Mouse (Mus musculus) mouse trophoblast stem cell (cell line): Measurements from ENCODE around the gene Naxd.
"Not testable (repeated sequence)": the region's sequence is repeated elsewhere in the genome, so short reads cannot be mapped to it uniquely, and the experiment has no call there.

ENCODE experiments used
- in situ Hi-C, 2 experiments: fragments of 300-500 bp; cut with MseI, MboI; formaldehyde crosslinking; loops; 2 replicates in 1 of 2; 3 replicates in 1 of 2; pipeline ENCODE4 v1.15.1; 2025

Gene Naxd

GRCm38 (mm10) chr8:11512711-11513110, 15.4 kb downstream of the Naxd start:
- in situ Hi-C loops, result no loop called here

- in situ Hi-C loops, result no loop called here
These were observed 15.9 kb downstream of the Naxd start for GRCm38 (mm10) chr8:11513247-11513646.

- in situ Hi-C loops, result no loop called here
These were observed 19.0 kb downstream of the Naxd start for GRCm38 (mm10) chr8:11516292-11516691.

DNA sequence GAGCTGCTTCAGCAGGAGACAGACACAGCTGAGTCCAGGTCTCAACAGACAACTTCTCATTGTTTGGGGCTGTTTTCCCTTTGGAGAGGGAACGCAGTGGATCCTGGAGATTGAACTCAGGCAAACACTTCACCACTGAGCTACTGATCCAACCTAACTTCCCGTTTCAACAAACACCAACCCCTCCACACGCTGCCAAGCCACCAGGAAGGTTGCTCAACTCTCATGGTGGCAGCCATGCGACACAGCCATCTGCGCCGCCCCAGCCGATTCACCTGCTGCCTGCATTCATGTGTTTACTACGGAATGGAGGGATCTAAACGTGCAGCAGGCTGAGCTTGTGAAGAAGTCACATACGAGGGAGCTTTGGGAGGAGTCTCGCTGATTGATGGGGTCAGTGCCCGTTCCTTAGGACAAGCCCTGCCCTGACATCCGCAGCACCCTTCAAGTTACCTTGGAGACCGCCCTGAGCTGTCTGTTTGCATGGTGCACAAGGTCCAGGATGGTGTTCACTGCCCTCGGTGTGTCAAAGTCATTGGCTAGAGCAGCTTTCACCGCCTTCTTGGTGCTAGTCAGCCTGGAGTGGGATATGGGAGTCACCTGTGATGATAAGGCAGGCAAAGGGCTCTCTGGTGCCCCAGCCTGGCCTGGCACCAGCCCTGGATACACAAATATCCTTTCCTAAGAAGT, 20.2 kb downstream of the Naxd start:
- in situ Hi-C loops, result no loop called here

DNA sequence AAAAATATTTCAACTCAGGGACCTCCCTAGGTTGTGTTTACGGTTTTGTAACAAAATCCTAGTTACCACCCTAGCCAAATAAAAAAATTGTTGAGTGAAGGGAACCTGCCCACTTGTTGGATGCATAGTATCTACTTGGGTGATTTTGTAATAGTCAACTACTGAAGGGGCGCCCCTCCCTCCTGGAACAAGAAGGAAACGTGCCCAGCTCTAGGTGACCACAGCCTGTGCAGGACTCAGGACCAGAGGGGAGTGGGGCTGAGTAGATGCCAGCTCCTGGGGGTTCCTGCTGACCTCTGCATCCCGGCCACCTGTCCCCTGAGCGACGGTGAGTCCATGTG, 20.7 kb downstream of the Naxd start:
- in situ Hi-C loops, result no loop called here

DNA sequence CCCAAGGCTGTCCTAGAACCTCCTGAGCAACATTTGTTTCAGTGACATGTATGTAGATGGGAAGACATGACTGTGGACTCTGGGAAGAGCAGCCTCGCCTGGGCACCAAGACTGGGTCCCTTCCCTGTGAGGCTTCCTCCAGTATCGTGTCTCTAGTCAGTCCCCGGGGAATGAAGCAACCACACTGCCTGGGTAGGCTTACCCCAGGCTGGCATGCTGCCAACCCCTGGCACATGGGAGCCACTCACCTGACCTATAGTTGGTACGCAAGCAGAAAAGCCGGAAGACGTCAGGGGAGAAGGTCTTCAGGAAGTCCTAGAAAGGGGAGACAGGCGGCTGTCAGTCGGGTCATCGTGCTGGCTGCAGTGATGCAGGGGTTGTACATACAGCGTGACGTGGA, 21.4 kb downstream of the Naxd start:
- in situ Hi-C loops, result no loop called here

- in situ Hi-C loops, result no loop called here
These were observed 26.0 kb downstream of the Naxd start for GRCm38 (mm10) chr8:11523331-11523730.

GRCm38 (mm10) chr8:11530155-11530770, 33.0 kb downstream of the Naxd start:
- in situ Hi-C loops, result no loop called here

DNA sequence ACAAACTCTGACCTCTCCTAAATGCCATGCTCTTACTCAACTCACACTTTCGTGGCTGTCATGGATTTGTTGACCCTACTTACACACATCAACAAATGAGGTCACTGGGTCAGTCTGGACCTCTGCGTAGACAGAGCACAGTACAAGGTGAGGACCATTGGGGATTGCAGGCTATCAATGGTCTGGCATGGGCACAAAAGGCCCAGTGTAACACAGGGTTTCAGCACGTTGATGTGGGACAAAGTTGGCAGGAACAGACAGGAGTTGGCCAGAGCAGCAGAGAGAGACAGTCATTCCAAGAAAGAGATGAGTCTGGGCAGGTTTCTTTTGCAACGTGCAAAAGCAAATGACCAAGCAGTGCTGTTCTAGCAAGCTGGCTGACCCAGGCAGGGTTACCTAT, 33.5 kb downstream of the Naxd start:
- in situ Hi-C loops, result no loop called here

- in situ Hi-C loops, result no loop called here
These were observed 37.2 kb downstream of the Naxd start for GRCm38 (mm10) chr8:11534494-11534893.

GRCm38 (mm10) chr8:11539049-11539448, 41.7 kb downstream of the Naxd start:
- in situ Hi-C loops, result no loop called here

DNA sequence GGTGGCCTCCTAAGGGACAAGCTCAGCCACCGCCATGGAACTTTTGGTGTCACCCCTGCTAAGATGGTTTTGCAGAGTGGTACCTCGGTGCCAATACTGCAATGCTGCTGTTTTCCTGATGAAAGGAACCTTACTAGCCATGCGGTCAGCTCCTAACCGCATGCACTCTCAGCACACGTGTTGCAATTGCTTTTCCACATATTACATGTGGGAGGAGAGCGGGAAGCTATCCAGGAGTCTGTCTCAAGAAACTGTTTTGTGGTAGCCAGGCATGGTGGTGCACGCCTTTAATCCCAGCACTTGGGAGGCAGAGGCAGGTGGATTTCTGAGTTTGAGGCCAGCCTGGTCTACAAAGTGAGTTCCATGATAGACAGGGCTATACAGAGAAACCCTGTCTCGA, 42.9 kb downstream of the Naxd start:
- in situ Hi-C loops, result no loop called here

- in situ Hi-C loops, result no loop called here
These were observed 44.7 kb downstream of the Naxd start for GRCm38 (mm10) chr8:11542031-11542430.

DNA sequence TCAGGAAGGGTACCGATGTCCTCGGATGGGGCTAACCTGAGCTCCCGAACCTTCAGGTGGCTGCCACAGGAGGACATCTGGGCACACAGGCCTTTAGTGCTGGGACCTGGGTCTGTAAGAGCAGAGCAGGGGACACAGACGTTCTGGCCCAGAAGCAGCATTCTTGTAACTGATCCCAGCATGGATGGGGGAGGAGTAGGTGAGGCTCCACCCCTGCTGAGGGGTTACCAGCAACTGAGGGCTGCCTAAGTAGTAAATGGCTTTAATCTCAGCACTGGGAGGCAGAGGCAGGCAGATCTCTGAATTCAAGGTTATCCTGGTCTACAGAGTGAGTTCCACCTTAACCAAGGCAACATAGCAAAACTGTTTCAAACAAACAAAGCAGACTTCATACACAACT, 45.6 kb downstream of the Naxd start:
- in situ Hi-C loops, result no loop called here

DNA sequence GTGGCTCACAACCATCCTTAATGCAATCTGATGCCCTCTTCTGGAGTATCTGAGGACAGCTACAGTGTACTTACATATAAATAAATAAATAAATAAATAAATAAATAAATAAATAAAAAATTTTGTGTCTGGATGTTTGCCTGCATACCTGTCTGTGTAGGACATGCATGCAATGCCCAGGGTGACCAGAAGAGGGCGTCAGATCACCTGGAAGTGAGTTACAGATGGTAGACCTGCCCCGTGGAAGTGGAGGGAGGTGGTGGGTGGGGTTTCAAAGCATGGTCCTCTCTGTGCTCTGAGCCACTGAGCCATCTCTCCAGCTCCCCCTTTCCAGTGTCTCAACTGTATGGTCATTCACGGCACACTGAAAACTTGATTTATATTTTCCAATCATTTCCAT, 47.1 kb downstream of the Naxd start:
- in situ Hi-C loops, result no loop called here

- in situ Hi-C loops, result no loop called here
These were observed 49.8 kb downstream of the Naxd start for GRCm38 (mm10) chr8:11547063-11547462.

- in situ Hi-C loops, result no loop called here
These were observed 52.4 kb downstream of the Naxd start for GRCm38 (mm10) chr8:11549706-11550105.

GRCm38 (mm10) chr8:11550281-11550948, 53.1 kb downstream of the Naxd start, which contains the start of gene Cars2:
TSS of gene Cars2 (minus strand) at chr8:11550783.
- in situ Hi-C loops, result no loop called here

- in situ Hi-C loops, result not testable (repeated sequence)
These were observed 54.2 kb downstream of the Naxd start for GRCm38 (mm10) chr8:11551497-11551896.

DNA sequence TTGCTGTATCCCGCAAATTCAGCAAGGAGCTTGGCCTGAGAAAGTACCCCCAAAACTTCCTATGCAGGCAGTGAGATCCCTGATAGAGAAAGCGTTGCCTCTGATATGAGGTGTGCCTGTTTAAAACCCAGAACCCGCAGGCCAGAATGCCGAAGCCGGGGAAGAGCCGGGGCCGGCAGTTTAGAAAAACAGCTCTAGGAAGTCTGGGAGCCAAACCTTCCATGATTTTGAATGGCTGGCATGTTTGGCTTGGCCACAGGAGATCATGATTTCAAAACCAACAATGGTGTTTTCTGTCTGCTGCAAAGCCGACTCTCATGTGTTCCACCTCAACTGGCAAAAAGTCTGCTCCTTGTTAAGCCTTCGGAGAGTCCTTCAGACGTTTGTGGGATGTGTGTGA, 55.1 kb downstream of the Naxd start:
- in situ Hi-C loops, result no loop called here

- in situ Hi-C loops, result no loop called here
These were observed 57.8 kb downstream of the Naxd start, which contains the start of gene Ing1 for GRCm38 (mm10) chr8:11554799-11555719. TSS of gene Ing1 (plus strand) at chr8:11555571.
